Mouse (Mus musculus): ENCODE results near the gene Gps1. TPM values are rescaled to one million over a fixed set of nuclear protein-coding genes. Genes with fewer than 3 reads are reported as not detected.

Gps1 gene
- polyA plus RNA-seq, 1 experiment from 2014 or later = 272 TPM

GRCm38 (mm10) chr11:120798244-120798643 lies 14.2 kb downstream of the Gps1 start:
- Histone ChIP-seq H3K4me2 (ENCODE audit: low read length) (no peak overlapping the region), H3K27me3 (replicated peaks; ENCODE audit: control insufficient read depth, insufficient read depth, low read length) (no peaks in the 10 kb centered on the region), H3K9ac (ENCODE audit: low read depth, low read length) (no peak overlapping the region), H3K9me3 (ENCODE audit: control insufficient read depth, low read length) (no peaks in the 10 kb centered on the region), H3K36me3 (ENCODE audit: control insufficient read depth, insufficient read depth, low read length) (no peaks in the 10 kb centered on the region), H3K4me3 (ENCODE audit: low read length) (no peak overlapping the region), H3K4me1 (ENCODE audit: control insufficient read depth, insufficient read depth, low read depth, low read length) (peaks cover 13% of the 10 kb centered on the region), H3K27ac (ENCODE audit: low read depth, low read length) (no peak overlapping the region)
- ATAC-seq = no peak
- 84% methylated on average over 3 of the region's 3 CpGs for WGBS

GRCm38 (mm10) chr11:120799316-120799890 lies 15.3 kb downstream of the Gps1 start:
- no peaks in the 10 kb centered on the region for H3K9me3 ChIP-seq (ENCODE audit: control insufficient read depth, low read length)
- H3K9ac ChIP-seq (ENCODE audit: low read depth, low read length) = no peak overlapping the region; the same call in 1 of the 2 replicates
- H3K36me3 ChIP-seq (ENCODE audit: control insufficient read depth, insufficient read depth, low read length) = no peaks in the 10 kb centered on the region
- ATAC-seq = no peak
- peaks cover 13% of the 10 kb centered on the region for H3K4me1 ChIP-seq (ENCODE audit: control insufficient read depth, insufficient read depth, low read depth, low read length)
- WGBS = 71% methylated on average over 6 of the region's 6 CpGs
- no peak overlapping the region for H3K27ac ChIP-seq (ENCODE audit: low read depth, low read length)
- H3K27me3 ChIP-seq (replicated peaks; ENCODE audit: control insufficient read depth, insufficient read depth, low read length) = no peaks in the 10 kb centered on the region
- no peak overlapping the region for H3K4me3 ChIP-seq (ENCODE audit: low read length)
- peak overlapping the region; percentile 25; the same call in 1 of the 2 replicates for H3K4me2 ChIP-seq (ENCODE audit: low read length)

- H3K36me3 ChIP-seq (ENCODE audit: control insufficient read depth, insufficient read depth, low read length) = 0 out of 2 replicates have a peak, but pooled peaks cover 4% of the 10 kb centered on the region
- H3K4me3 ChIP-seq (ENCODE audit: low read length) = no peak overlapping the region
- no peaks in the 10 kb centered on the region for H3K27me3 ChIP-seq (replicated peaks; ENCODE audit: control insufficient read depth, insufficient read depth, low read length)
- peak overlapping the region; percentile 25 for H3K4me2 ChIP-seq (ENCODE audit: low read length)
- peak; percentile 61; the same call in 1 of the 2 replicates for ATAC-seq
- H3K4me1 ChIP-seq (ENCODE audit: control insufficient read depth, insufficient read depth, low read depth, low read length) = peaks cover 6% of the 10 kb centered on the region
- no peak overlapping the region for H3K9ac ChIP-seq (ENCODE audit: low read depth, low read length)
- H3K27ac ChIP-seq (ENCODE audit: low read depth, low read length) = peak overlapping the region; percentile 19; the same call in 1 of the 2 replicates
- no peaks in the 10 kb centered on the region for H3K9me3 ChIP-seq (ENCODE audit: control insufficient read depth, low read length)
- WGBS = 17% methylated on average over 10 of the region's 10 CpGs
Observed at GRCm38 (mm10) chr11:120800061-120800904, 16.2 kb downstream of the Gps1 start.

GRCm38 (mm10) chr11:120804274-120804673 lies 20.2 kb downstream of the Gps1 start:
- no peak overlapping the region for H3K9ac ChIP-seq (ENCODE audit: low read depth, low read length)
- H3K9me3 ChIP-seq (ENCODE audit: control insufficient read depth, low read length) = no peaks in the 10 kb centered on the region
- no peaks in the 10 kb centered on the region for H3K4me1 ChIP-seq (ENCODE audit: control insufficient read depth, insufficient read depth, low read depth, low read length)
- no peak overlapping the region for H3K4me2 ChIP-seq (ENCODE audit: low read length)
- no peak for ATAC-seq
- peaks cover 40% of the 10 kb centered on the region for H3K36me3 ChIP-seq (ENCODE audit: control insufficient read depth, insufficient read depth, low read length)
- no peaks in the 10 kb centered on the region for H3K27me3 ChIP-seq (replicated peaks; ENCODE audit: control insufficient read depth, insufficient read depth, low read length)
- H3K27ac ChIP-seq (ENCODE audit: low read depth, low read length) = no peak overlapping the region
- H3K4me3 ChIP-seq (ENCODE audit: low read length) = no peak overlapping the region
- WGBS = 84% methylated on average over 7 of the region's 7 CpGs

- H3K27ac ChIP-seq (ENCODE audit: low read depth, low read length) = no peak overlapping the region
- H3K4me2 ChIP-seq (ENCODE audit: low read length) = no peak overlapping the region
- no peaks in the 10 kb centered on the region for H3K4me1 ChIP-seq (ENCODE audit: control insufficient read depth, insufficient read depth, low read depth, low read length)
- peaks cover 45% of the 10 kb centered on the region for H3K36me3 ChIP-seq (ENCODE audit: control insufficient read depth, insufficient read depth, low read length)
- H3K9me3 ChIP-seq (ENCODE audit: control insufficient read depth, low read length) = no peaks in the 10 kb centered on the region
- H3K27me3 ChIP-seq (replicated peaks; ENCODE audit: control insufficient read depth, insufficient read depth, low read length) = no peaks in the 10 kb centered on the region
- WGBS = 81% methylated on average over 4 of the region's 4 CpGs
- no peak for ATAC-seq
- no peak overlapping the region for H3K4me3 ChIP-seq (ENCODE audit: low read length)
- no peak overlapping the region for H3K9ac ChIP-seq (ENCODE audit: low read depth, low read length)
Observed at GRCm38 (mm10) chr11:120804769-120805168, 20.7 kb downstream of the Gps1 start.

- Histone ChIP-seq H3K27me3 (replicated peaks; ENCODE audit: control insufficient read depth, insufficient read depth, low read length) (no peaks in the 10 kb centered on the region), H3K4me2 (ENCODE audit: low read length) (no peak overlapping the region), H3K9ac (ENCODE audit: low read depth, low read length) (no peak overlapping the region), H3K36me3 (ENCODE audit: control insufficient read depth, insufficient read depth, low read length) (peaks cover 52% of the 10 kb centered on the region), H3K4me3 (ENCODE audit: low read length) (no peak overlapping the region), H3K27ac (ENCODE audit: low read depth, low read length) (no peak overlapping the region), H3K4me1 (ENCODE audit: control insufficient read depth, insufficient read depth, low read depth, low read length) (no peaks in the 10 kb centered on the region), H3K9me3 (ENCODE audit: control insufficient read depth, low read length) (no peaks in the 10 kb centered on the region)
- ATAC-seq = no peak
- 85% methylated on average over 7 of the region's 7 CpGs for WGBS
Observed at GRCm38 (mm10) chr11:120805375-120806298, 21.6 kb downstream of the Gps1 start.

- H3K9ac ChIP-seq (ENCODE audit: low read depth, low read length) = no peak overlapping the region
- no peak overlapping the region for H3K27ac ChIP-seq (ENCODE audit: low read depth, low read length)
- peaks cover 75% of the 10 kb centered on the region for H3K36me3 ChIP-seq (ENCODE audit: control insufficient read depth, insufficient read depth, low read length)
- 95% methylated on average over 12 of the region's 12 CpGs for WGBS
- no peak overlapping the region for H3K4me3 ChIP-seq (ENCODE audit: low read length)
- no peak for ATAC-seq
- no peaks in the 10 kb centered on the region for H3K27me3 ChIP-seq (replicated peaks; ENCODE audit: control insufficient read depth, insufficient read depth, low read length)
- H3K9me3 ChIP-seq (ENCODE audit: control insufficient read depth, low read length) = no peaks in the 10 kb centered on the region
- no peak overlapping the region for H3K4me2 ChIP-seq (ENCODE audit: low read length)
- no peaks in the 10 kb centered on the region for H3K4me1 ChIP-seq (ENCODE audit: control insufficient read depth, insufficient read depth, low read depth, low read length)
Observed at GRCm38 (mm10) chr11:120808010-120808409, 23.9 kb downstream of the Gps1 start.

- no peak overlapping the region for H3K27ac ChIP-seq (ENCODE audit: low read depth, low read length)
- no peak overlapping the region for H3K4me2 ChIP-seq (ENCODE audit: low read length)
- 95% methylated on average over 16 of the region's 16 CpGs for WGBS
- H3K36me3 ChIP-seq (ENCODE audit: control insufficient read depth, insufficient read depth, low read length) = peaks cover 96% of the 10 kb centered on the region
- no peaks in the 10 kb centered on the region for H3K4me1 ChIP-seq (ENCODE audit: control insufficient read depth, insufficient read depth, low read depth, low read length)
- H3K9ac ChIP-seq (ENCODE audit: low read depth, low read length) = no peak overlapping the region
- H3K27me3 ChIP-seq (replicated peaks; ENCODE audit: control insufficient read depth, insufficient read depth, low read length) = no peaks in the 10 kb centered on the region
- H3K9me3 ChIP-seq (ENCODE audit: control insufficient read depth, low read length) = no peaks in the 10 kb centered on the region
- H3K4me3 ChIP-seq (ENCODE audit: low read length) = no peak overlapping the region
- no peak for ATAC-seq
Observed at GRCm38 (mm10) chr11:120812068-120812467, 28.0 kb downstream of the Gps1 start.
